Mouse (Mus musculus) kidney, adult 2 months (tissue): ENCODE data around the gene Gimap7. TPM values are rescaled to one million over a fixed set of nuclear protein-coding genes. Genes with fewer than 3 reads are reported as not detected.

Experiments used
- DNase-seq: peaks from one replicate; pipeline ENCODE4 v3.0.0; 2021
- H3K27ac ChIP-seq: fragments of 200-500 bp; 2 replicates; pipeline ENCODE4 v1.5.1; 2012; ENCODE audit warnings: low read depth, low read length, control low read depth, inconsistent platforms; ENCODE audit not compliant: insufficient read depth
- H3K27me3 ChIP-seq: fragments of 200-500 bp; replicated peaks from 2 replicates; pipeline ENCODE4 v1.6.1; 2012; ENCODE audit warnings: mild to moderate bottlenecking, moderate library complexity, low read length, inconsistent platforms; ENCODE audit not compliant: control insufficient read depth, insufficient read depth
- H3K36me3 ChIP-seq: fragments of 200-500 bp; 2 replicates; pipeline ENCODE4 v1.6.1; 2012; ENCODE audit warnings: mild to moderate bottlenecking, moderate library complexity, low read length, inconsistent platforms; ENCODE audit not compliant: control insufficient read depth, insufficient read depth
- H3K4me1 ChIP-seq: fragments of 200-500 bp; 2 replicates; pipeline ENCODE4 v1.6.1; 2011; ENCODE audit warnings: low read length; ENCODE audit not compliant: control insufficient read depth, insufficient read depth
- H3K4me3 ChIP-seq: fragments of 200-500 bp; 2 replicates; pipeline ENCODE4 v1.5.1; 2011; ENCODE audit warnings: mild to moderate bottlenecking, low read depth, low read length, control low read depth; ENCODE audit not compliant: insufficient read depth
- CTCF ChIP-seq: fragments of 200-500 bp; conservative IDR thresholded peaks from 2 replicates; pipeline ENCODE4 v1.5.1; 2011; ENCODE audit warnings: low read depth, mild to moderate bottlenecking, control low read depth, low read length, moderate library complexity, mixed read lengths; ENCODE audit not compliant: insufficient read depth, insufficient read length
- POLR2A ChIP-seq: fragments of 200-500 bp; IDR thresholded peaks from one replicate; pipeline ENCODE4 v1.6.1; 2011; ENCODE audit warnings: low read depth, low read length, control low read depth
- WGBS: fragments of 180-500 bp; shearing (Covaris S2); methylation state at CpG from one replicate; pipeline ENCODE4 v1.1.7; 2018; 5-methylcytosine and 5-hydroxymethylcytosine counted together
- polyA plus RNA-seq: library from polyadenylated mRNA; depleted of rRNA; stranded (reverse); fragments of >200 nt; gene quantifications from 2 replicates; pipeline ENCODE4 v1.2.3, GENCODE M21; 2012

Gimap7 gene
- polyA plus RNA-seq, 1 experiment, result 0.97 TPM

GRCm38 (mm10) chr6:48741711-48742206, 23.3 kb downstream of the Gimap7 start:
- 16% methylated on average over 9 of the region's 9 CpGs for WGBS
- Histone ChIP-seq H3K27ac (peak overlapping the region; percentile 76), H3K4me3 (peak overlapping the region; percentile 83; the same call in 1 of the 2 replicates)

DNA sequence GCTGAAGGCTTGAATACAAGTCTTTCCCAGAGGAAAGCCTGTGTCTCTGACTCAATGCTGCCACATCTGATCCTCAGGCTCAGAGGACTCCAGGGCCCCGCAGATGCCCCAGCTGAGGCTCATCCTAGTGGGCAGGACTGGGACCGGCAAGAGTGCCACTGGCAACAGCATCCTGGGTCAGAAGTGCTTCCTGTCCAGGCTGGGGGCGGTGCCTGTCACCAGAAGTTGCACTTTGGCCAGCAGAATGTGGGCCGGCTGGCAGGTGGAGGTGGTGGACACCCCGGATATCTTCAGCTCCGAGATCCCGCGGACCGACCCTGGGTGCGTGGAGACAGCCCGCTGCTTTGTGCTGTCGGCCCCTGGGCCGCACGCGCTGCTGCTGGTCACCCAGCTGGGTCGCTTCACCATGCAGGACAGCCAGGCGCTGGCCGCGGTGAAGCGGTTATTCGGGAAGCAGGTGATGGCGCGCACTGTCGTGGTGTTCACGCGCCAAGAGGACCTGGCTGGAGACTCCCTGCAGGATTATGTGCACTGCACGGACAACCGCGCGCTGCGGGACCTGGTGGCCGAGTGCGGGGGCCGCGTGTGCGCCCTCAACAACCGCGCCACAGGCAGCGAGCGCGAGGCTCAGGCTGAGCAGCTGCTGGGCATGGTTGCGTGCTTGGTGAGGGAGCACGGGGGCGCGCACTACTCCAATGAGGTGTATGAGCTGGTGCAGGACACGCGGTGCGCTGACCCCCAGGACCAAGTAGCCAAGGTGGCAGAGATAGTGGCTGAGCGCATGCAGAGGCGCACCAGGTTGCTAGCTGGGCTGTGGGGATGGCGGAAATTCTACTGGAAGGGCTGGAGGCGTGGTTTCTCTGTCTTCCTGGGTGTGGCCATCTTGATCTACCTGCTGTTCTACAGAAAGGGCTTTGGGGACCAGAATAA, 24.3 kb downstream of the Gimap7 start:
- H3K36me3 ChIP-seq, result no peaks in the 10 kb centered on the region
- peak; percentile 95 for DNase-seq
- H3K4me1 ChIP-seq, result peaks cover 9% of the 10 kb centered on the region; the same call in 1 of the 2 replicates
- H3K27me3 ChIP-seq, result no peaks in the 10 kb centered on the region
- 14% methylated on average over 52 of the region's 52 CpGs for WGBS
- peak overlapping the region; percentile 83 for H3K4me3 ChIP-seq
- TF ChIP-seq POLR2A (peak; percentile 50), CTCF (peak; percentile 18; the same call in 1 of the 2 replicates)
- peak overlapping the region; percentile 82 for H3K27ac ChIP-seq

More at GRCm38 (mm10) chr6:48741711-48742206, 23.3 kb downstream of the Gimap7 start:
- no peaks in the 10 kb centered on the region for H3K27me3 ChIP-seq
- TF ChIP-seq POLR2A (no peak), CTCF (no peak)
- no peaks in the 10 kb centered on the region for H3K36me3 ChIP-seq
- peak; percentile 85 for DNase-seq
- peaks cover 9% of the 10 kb centered on the region; the same call in 1 of the 2 replicates for H3K4me1 ChIP-seq

DNA sequence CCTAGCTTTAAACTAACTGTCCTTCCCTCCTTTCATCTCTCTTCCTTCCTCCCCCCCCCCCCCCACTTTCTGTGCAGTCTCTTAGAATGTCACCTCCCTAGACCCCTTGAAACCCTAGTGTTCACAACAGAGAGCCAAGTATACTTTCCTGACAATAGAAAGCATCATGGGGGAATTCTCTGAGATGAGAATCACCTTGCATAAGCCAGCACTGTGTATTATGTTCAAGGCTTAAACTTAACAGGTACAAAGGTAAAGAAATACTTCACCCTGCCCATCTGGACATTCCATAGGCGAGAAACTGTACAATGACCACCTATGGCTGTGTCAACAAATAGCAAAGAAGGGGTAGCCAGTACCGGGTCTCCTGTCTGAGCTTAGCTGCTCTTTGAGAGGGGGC, 27.1 kb downstream of the Gimap7 start:
- Histone ChIP-seq H3K4me3 (peak overlapping the region; percentile 30), H3K27me3 (no peaks in the 10 kb centered on the region), H3K4me1 (peaks cover 9% of the 10 kb centered on the region; the same call in 1 of the 2 replicates), H3K36me3 (no peaks in the 10 kb centered on the region), H3K27ac (peak overlapping the region; percentile 86)
- 58% methylated on average over 2 of the region's 2 CpGs for WGBS
- no peak for TF ChIP-seq POLR2A
- TF ChIP-seq CTCF, result no peak
- DNase-seq, result no peak

- peaks cover 6% of the 10 kb centered on the region; the same call in 1 of the 2 replicates for H3K4me1 ChIP-seq
- no peaks in the 10 kb centered on the region for H3K27me3 ChIP-seq
- H3K4me3 ChIP-seq, result peak within 1 kb of the TSS; percentile 50
- H3K27ac ChIP-seq, result peak within 1 kb of the TSS; percentile 87
- TF ChIP-seq CTCF, result peak; percentile 72
- TF ChIP-seq POLR2A, result peak; percentile 34
- peak; percentile 87 for DNase-seq
- no peaks in the 10 kb centered on the region for H3K36me3 ChIP-seq
- 39% methylated on average over 16 of the region's 16 CpGs for WGBS
Measured at GRCm38 (mm10) chr6:48745959-48746889, 27.8 kb downstream of the Gimap7 start, which contains the start of gene Gimap5. Gene Gimap5, plus strand, starts transcription at chr6:48746197.

GRCm38 (mm10) chr6:48747091-48747966, 28.9 kb downstream of the Gimap7 start:
- peak; percentile 64 for DNase-seq
- H3K27me3 ChIP-seq, result no peaks in the 10 kb centered on the region
- TF ChIP-seq POLR2A, result no peak
- TF ChIP-seq CTCF, result no peak
- 65% methylated on average over 7 of the region's 7 CpGs for WGBS
- H3K36me3 ChIP-seq, result no peaks in the 10 kb centered on the region
- peak overlapping the region; percentile 87 for H3K27ac ChIP-seq
- peak overlapping the region; percentile 47 for H3K4me3 ChIP-seq
- no peaks in the 10 kb centered on the region for H3K4me1 ChIP-seq

GRCm38 (mm10) chr6:48763567-48764270, 45.3 kb downstream of the Gimap7 start:
- no peak for DNase-seq
- no peak overlapping the region for H3K4me3 ChIP-seq
- 64% methylated on average over 7 of the region's 7 CpGs for WGBS
- H3K27ac ChIP-seq, result no peak overlapping the region
- TF ChIP-seq CTCF (no peak), POLR2A (no peak)
- no peaks in the 10 kb centered on the region for H3K27me3 ChIP-seq
- no peaks in the 10 kb centered on the region for H3K36me3 ChIP-seq
- no peaks in the 10 kb centered on the region for H3K4me1 ChIP-seq
